Mouse (Mus musculus) mesoderm, embryonic 11.5 days (tissue): ENCODE data around the gene Dpp9.

Experiments
- DNase-seq: peaks from one replicate; pipeline ENCODE4 v3.0.0-alpha.2; 2012; ENCODE audit warnings: low read depth, low spot score

The Dpp9 gene

DNA sequence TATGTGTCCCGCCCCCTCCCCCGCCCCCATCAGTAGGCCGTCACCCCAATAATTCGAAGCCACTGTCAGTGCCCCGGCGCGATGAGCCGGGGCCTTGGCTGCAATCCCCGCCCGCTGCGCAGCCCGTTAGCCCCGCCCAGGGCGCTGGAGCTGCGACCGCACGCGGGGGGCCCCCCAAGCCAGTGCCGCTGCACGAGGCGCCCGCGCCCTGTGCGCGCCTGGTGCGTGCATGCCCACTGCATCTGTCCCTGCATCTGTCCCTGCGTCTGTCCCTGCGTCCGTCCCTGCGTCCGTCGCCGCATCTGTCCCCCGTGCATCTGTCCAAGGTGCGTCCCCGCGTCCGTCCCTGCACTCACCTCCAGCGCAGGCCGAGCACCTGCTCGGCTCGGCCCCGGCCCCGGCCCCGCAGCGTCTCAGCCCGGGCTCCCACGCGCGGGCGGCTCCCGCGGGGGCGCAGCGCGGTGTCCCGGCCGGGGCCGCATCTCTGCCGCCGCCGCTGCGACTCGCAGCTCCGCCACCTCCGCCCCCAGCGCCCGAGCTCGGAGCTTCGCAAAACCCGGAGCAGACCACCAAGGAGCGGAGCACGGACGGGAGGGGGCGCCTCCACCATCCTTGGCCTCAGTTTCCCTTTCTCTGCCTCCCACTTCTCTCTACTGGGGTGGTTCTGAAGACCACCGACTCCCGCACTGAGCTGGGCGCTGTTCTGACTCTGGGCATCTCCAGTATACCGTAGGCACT is 78.7 kb downstream of the Dpp9 start, which contains the start of gene Sema6b:
Sema6b (minus strand) TSS at position 486 of the 738 bp plus-strand sequence.
- DNase-seq = peak; percentile 70

DNA sequence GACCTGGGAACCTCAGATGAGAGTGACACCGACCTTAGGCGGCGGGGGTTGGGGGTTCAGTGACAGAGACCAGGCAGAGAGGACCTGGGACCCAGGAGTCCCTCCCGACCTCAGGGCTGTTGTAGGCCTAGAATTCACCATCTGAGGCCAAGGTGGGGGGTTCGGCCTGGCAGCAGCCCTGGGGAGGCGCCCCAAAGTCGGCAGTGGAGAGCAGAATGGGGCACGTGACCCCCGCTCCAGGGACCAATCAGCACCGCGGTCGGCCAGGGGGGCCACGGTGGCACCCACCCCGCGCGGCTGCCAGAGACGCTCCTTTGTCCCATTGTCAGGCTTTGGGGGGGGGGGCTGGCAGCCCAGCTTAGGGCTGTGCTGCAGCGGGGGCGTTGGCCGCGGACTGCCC is 79.3 kb downstream of the Dpp9 start:
- DNase-seq = no peak

DNA sequence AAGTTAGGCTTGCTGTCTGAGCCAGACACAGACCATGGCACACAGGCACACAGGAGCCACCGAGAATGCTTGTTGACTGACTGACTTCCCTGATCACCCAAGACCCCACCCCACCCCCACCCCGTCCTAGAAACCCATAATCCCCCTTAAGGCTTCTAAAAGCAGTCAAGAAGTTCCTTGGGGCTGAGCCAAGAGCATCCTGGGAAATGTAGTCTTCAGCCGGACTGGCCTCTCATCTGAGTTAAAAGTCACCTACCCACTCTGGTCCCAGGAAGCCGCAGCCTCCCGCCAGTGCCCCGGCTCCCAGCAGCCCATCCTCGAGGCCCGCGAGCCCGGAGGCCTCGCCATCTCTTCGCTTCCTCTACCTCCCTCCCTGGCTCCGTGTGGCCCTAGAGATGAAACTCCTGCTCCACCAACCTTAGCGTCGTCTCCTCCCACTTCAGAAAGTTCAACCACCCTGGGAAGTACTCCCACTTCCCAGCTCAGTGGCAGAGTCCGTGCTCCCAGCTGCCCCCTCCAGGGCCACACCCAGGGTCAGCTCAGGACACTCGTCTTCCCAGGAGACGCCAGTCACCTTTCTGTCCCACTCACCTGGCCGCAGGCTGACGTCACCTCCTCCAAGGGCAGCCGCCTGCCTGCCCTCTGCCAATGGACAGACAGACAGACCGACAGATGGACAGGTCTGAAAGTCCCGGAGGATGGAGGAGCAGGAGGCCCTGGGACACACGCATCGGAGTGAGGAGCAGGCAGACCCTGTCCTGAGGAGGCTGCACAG is 80.7 kb downstream of the Dpp9 start:
- DNase-seq = no peak
